Mouse (Mus musculus) neural tube, embryonic 14.5 days (tissue): ENCODE measurements around the gene Il10. TPM values are rescaled to one million over a fixed set of nuclear protein-coding genes. Genes with fewer than 3 reads are reported as not detected.

Experiments used
- polyA plus RNA-seq: library from polyadenylated mRNA; unstranded; fragments of >200 nt; fragmentation: Nextera tagmentation; extraction: Ambion mirVana; gene quantifications from 2 replicates; pipeline ENCODE4 v1.2.1, GENCODE M21; 2014

Gene Il10
- polyA plus RNA-seq, 1 experiment from 2014 or later: not detected

Other genes with a start within 250 kb of the Il10 start
- gene Fcamr, start 218.9 kb upstream of the Il10 start, polyA plus RNA-seq: not detected in 2 replicates
- not detected in 2 replicates for gene Pigr, start 193.2 kb upstream of the Il10 start, polyA plus RNA-seq
- 1.5 and 1.7 TPM in 2 replicates for gene Fcmr, start 154.2 kb upstream of the Il10 start, polyA plus RNA-seq
- not detected in 2 replicates for gene Il24, start 132.4 kb upstream of the Il10 start, polyA plus RNA-seq
- not detected in 2 replicates for gene Il20, start 108.4 kb upstream of the Il10 start, polyA plus RNA-seq
- gene Il19, start 79.7 kb upstream of the Il10 start, polyA plus RNA-seq: not detected in 2 replicates
- 15.8 and 16.1 TPM in 2 replicates for gene Mapkapk2, start 78.0 kb downstream of the Il10 start, polyA plus RNA-seq
- 12.6 and 16.5 TPM in 2 replicates for gene Dyrk3, start 118.5 kb downstream of the Il10 start, polyA plus RNA-seq
- 54.8 and 58.7 TPM in 2 replicates for gene Eif2d, start 133.3 kb downstream of the Il10 start, polyA plus RNA-seq
- 4.8 and 5.7 TPM in 2 replicates for gene Rassf5, start 225.4 kb downstream of the Il10 start, polyA plus RNA-seq